ENCODE assay signal across 24 mouse cellular contexts in the genomic region with DNA sequence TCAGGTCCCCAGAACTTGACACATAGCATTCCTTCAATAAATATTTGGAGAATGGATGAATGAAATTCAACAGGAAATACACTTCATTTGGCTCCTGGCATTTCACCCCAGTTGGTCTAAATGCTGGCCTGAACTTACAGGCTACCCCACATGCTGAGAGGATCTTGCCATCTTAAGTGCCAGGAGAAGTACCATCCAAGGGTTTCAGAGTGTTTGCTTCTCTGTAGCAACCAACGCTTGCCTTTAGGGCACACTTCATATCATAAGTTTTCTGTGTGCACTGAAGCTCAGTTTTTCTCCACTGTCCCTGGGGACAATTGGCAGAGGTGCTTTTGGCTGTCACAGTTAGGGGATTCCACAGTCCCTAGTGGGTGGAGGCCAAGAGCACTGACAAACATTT. TPM values are rescaled to one million over a fixed set of nuclear protein-coding genes. Genes with fewer than 3 reads are reported as not detected.
DNase-seq lines count a peak whose midpoint lies in the region; TF ChIP-seq lines count a peak whose summit lies in the region.
"Had no signal": no experiment of that assay in that cellular context is flagged by ENCODE, and none has a peak within 500 bp of the region (broad histone marks: within the 10 kb centered on the region; RNA-seq: fewer than 3 reads in every experiment).

No protein-coding gene starts in this region.

- H3K27ac ChIP-seq in cerebellum, adult 2 months (ENCODE audit: insufficient read depth, low read length) = no peak overlapping the region
- H3K27ac ChIP-seq: forebrain, embryonic 10.5 days; forebrain, embryonic 13.5 days; heart, adult 2 months; heart, embryonic 10.5 days; heart, embryonic 13.5 days; hindbrain, embryonic 12.5 days; hindbrain, embryonic 15.5 days had no signal

- 38% methylated on average over 1 of the region's 1 CpGs for WGBS in cerebellum, adult 2 months

- H3K4me1 ChIP-seq in cerebellum, adult 2 months (ENCODE audit: control insufficient read depth, insufficient read depth, low read length) = 0 out of 2 replicates have a peak, but pooled peaks cover 4% of the 10 kb centered on the region

- H3K27me3 ChIP-seq in cerebellum, adult 2 months (ENCODE audit: control insufficient read depth, insufficient read depth, low read length) = peaks cover 3% of the 10 kb centered on the region; the same call in 1 of the 2 replicates

- TF ChIP-seq POLR2A in cerebellum, adult 2 months (IDR thresholded peaks at IDR 0.05; ENCODE audit: borderline replicate concordance, insufficient read depth, low read length) = no peak

- H3K4me3 ChIP-seq in cerebellum, adult 2 months (replicated peaks; ENCODE audit: insufficient read depth, low read depth, low read length) = no peak overlapping the region
- H3K4me3 ChIP-seq: forebrain, embryonic 10.5 days; forebrain, embryonic 13.5 days; heart, adult 2 months; heart, embryonic 10.5 days; heart, embryonic 13.5 days; hindbrain, embryonic 12.5 days; hindbrain, embryonic 15.5 days had no signal

- DNase-seq in heart, adult 11 months = peak; percentile 7
- no peak for DNase-seq in heart, postnatal 14 days
- peak; percentile 71 for DNase-seq in Muller cell, postnatal 12 days (ENCODE audit: inconsistent ontology term)
- DNase-seq in lung, postnatal 10 days = peak; percentile 41
- DNase-seq in lung, postnatal 36 days = peak; percentile 74
- DNase-seq in cerebellum, adult 2 months = no peak
- DNase-seq in frontal cortex, postnatal 14 days (ENCODE audit: low spot score in 2 of 2) = no peak
- no peak for DNase-seq in spleen, adult 18-20 months
- DNase-seq: adrenal gland, postnatal 10 days; adrenal gland, postnatal 36 days; cerebellum, adult 11 months; cerebellum, adult 8-10 months; cerebellum, postnatal 14 days; gastrocnemius, postnatal 25 days; heart, adult 2 months had no signal

- no peak for TF ChIP-seq CTCF in cerebellum, adult 2 months (IDR thresholded peaks at IDR 0.05; ENCODE audit: borderline replicate concordance, insufficient read depth, low read depth, low read length)

- intact Hi-C loops in heart, postnatal 14 days (cut with DNase I) = no loop called here

RNA-seq across cellular contexts. Expression of a gene that starts 4.7 kb away (rescaled TPM):
- total RNA-seq in heart, postnatal 14 days (2021) = 1 to 10 TPM; 1.4 to 1.8 TPM
- 0.08 and 0.11 TPM in 2 replicates for polyA plus RNA-seq in cerebellum, adult 2 months (2012; rRNA removed)
- total RNA-seq: gastrocnemius, adult 8-10 months; gastrocnemius, postnatal 25 days; hematopoietic stem cell, adult 5-6 weeks; MEL had no signal

RNA-seq across cellular contexts. Expression of a gene that starts 56.4 kb away (rescaled TPM):
- 1 to 10 TPM; 4.3 to 5.0 TPM for total RNA-seq in heart, postnatal 14 days (2021)
- polyA plus RNA-seq in cerebellum, adult 2 months (2012; rRNA removed) = 21.3 and 23.2 TPM in 2 replicates

Comparison
In these comparisons a context has a peak if more than half of its experiments do, and no peak if none do; other contexts are left out.
1. DNase-seq: peak in heart, adult 11 months (single experiment), Muller cell, postnatal 12 days (single experiment), lung, postnatal 10 days (single experiment) and lung, postnatal 36 days (single experiment); none in heart, postnatal 14 days (0 of 2), cerebellum, adult 2 months (0 of 2), frontal cortex, postnatal 14 days (0 of 2) and spleen, adult 18-20 months (0 of 2).